Mouse (Mus musculus) limb, embryonic 10.5 days (tissue): ENCODE results near the gene Ppif. TPM values are rescaled to one million over a fixed set of nuclear protein-coding genes. Genes with fewer than 3 reads are reported as not detected.

Experiments used
- DNase-seq: peaks from one replicate; pipeline ENCODE4 v3.0.0-alpha.2; 2017; ENCODE audit warnings: low spot score
- H3K27ac ChIP-seq: fragments of 300-500 bp; sonication (generic); 2 replicates; pipeline ENCODE4 v1.5.1; 2016; ENCODE audit warnings: mild to moderate bottlenecking
- H3K27me3 ChIP-seq: fragments of 300-500 bp; sonication (generic); 2 replicates; pipeline ENCODE4 v1.6.1; 2016; ENCODE audit warnings: low read depth, mild to moderate bottlenecking; ENCODE audit not compliant: poor library complexity, severe bottlenecking
- H3K36me3 ChIP-seq: fragments of 300-500 bp; sonication (generic); 2 replicates; pipeline ENCODE4 v1.6.1; 2016; ENCODE audit warnings: mild to moderate bottlenecking, moderate library complexity
- H3K4me1 ChIP-seq: fragments of 300-500 bp; sonication (generic); 2 replicates; pipeline ENCODE4 v1.6.1; 2016
- H3K4me3 ChIP-seq: fragments of 300-500 bp; sonication (generic); 2 replicates; pipeline ENCODE4 v1.5.1; 2016; ENCODE audit warnings: mild to moderate bottlenecking, moderate library complexity
- H3K9me3 ChIP-seq: fragments of 300-500 bp; sonication (generic); replicated peaks from 2 replicates; pipeline ENCODE4 v1.6.1; 2016; ENCODE audit warnings: mild to moderate bottlenecking
- WGBS: fragments of 180-500 bp; shearing (Covaris S2); methylation state at CpG from one replicate; pipeline ENCODE4 v1.1.7; 2016; 5-methylcytosine and 5-hydroxymethylcytosine counted together
- polyA plus RNA-seq: library from polyadenylated mRNA; unstranded; fragments of >200 nt; fragmentation: Nextera tagmentation; extraction: Ambion mirVana; gene quantifications from 2 replicates; pipeline ENCODE4 v1.2.1, GENCODE M21; 2016

The Ppif gene
- polyA plus RNA-seq, 1 experiment from 2014 or later, result 56.8 TPM

DNA sequence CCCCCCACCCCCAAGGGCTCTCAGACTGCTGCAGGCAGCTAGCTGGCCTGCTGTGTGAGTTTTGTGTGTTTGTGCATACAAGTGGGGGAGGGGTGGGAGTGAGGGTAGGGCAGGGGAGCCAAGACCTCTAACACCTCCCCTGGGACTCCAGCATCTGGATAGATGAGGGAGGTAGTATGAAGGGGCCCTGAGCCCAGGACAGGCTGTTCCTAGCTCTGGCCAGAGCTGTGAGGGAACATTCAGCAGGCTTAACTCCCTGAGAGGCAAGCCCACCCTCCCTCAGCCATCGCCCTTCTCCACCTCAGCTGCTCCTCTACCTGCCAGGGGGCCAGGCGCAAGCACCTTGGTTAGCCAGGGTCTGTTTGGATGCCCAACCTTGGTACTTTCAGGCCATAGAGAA is 15.0 kb downstream of the Ppif start:
- Histone ChIP-seq H3K27me3 (no peaks in the 10 kb centered on the region), H3K4me1 (peaks cover 51% of the 10 kb centered on the region), H3K27ac (peak overlapping the region; percentile 81), H3K4me3 (0 out of 2 replicates have a peak overlapping the region, but pooled peaks have one; percentile 6), H3K36me3 (no peaks in the 10 kb centered on the region; the same call in 1 of the 2 replicates), H3K9me3 (no peaks in the 10 kb centered on the region)
- WGBS, result 77% methylated on average over 2 of the region's 2 CpGs
- DNase-seq, result no peak

DNA sequence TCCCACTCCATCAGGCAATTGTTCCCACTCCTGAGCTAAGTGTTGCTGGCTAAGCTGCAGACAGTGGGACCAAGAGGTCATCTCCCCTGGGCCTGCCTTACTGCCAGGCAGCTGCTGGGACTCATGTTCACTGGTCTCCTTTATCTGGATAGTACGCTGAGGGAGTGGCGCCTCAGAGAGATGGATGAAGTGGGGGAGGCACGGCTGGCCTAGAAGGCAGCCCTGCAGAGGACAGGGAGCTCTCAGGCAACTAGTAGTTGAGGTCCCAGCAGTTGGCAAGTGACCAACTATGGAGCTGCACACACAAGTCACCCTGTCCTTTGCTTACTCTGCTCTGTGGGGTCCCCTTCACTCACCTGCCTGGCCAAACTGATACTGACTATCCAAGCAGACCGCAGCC is 16.1 kb downstream of the Ppif start:
- Histone ChIP-seq H3K27me3 (no peaks in the 10 kb centered on the region), H3K4me3 (no peak overlapping the region), H3K27ac (peak overlapping the region; percentile 81; the same call in 1 of the 2 replicates), H3K36me3 (peaks cover 9% of the 10 kb centered on the region), H3K4me1 (peaks cover 55% of the 10 kb centered on the region), H3K9me3 (no peaks in the 10 kb centered on the region)
- WGBS, result 59% methylated on average over 4 of the region's 4 CpGs
- DNase-seq, result no peak

DNA sequence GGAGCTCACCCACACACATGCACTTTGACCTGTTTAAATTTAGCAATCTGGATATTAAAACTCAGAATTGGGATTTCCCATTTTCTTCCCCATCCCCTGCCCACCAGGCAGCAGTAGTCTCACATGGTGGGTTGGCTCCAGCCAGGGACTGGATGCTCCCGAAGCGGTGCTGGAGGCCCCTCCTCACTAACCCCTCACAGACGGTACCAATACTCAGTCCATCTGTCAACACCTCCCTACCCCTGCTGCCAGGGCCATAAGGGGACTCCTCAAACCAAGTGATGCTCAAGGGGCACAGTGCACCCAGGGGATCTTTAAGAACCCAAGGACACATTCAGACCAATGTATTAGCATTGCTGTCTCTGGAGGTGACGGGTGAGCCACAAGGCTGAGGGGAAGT is 16.7 kb downstream of the Ppif start:
- DNase-seq, result no peak
- Histone ChIP-seq H3K27ac (peak overlapping the region; percentile 81; the same call in 1 of the 2 replicates), H3K9me3 (no peaks in the 10 kb centered on the region), H3K27me3 (no peaks in the 10 kb centered on the region), H3K36me3 (peaks cover 14% of the 10 kb centered on the region), H3K4me1 (peaks cover 55% of the 10 kb centered on the region), H3K4me3 (no peak overlapping the region)
- WGBS, result 47% methylated on average over 4 of the region's 4 CpGs

DNA sequence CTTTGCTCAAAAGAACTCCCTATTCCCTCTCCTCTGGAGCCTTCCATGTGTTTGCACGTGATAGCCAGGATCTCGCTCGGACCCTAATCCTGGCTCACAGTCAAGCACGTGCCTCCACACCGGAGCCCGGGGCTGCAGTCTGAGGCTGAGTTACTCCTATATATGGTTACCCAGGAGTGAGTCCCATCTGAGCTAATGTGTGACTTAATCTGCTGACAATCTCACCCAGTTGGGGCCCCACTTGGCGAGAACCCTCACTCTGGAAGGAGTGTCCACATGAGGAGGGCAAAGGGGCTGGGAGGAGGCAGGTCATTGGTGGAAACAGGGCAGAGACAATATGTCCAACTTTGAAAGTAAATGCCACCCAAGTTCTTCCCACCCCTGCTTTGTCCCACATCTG is 17.2 kb downstream of the Ppif start:
- Histone ChIP-seq H3K36me3 (peaks cover 19% of the 10 kb centered on the region), H3K9me3 (no peaks in the 10 kb centered on the region), H3K4me1 (peaks cover 55% of the 10 kb centered on the region), H3K27ac (peak overlapping the region; percentile 81), H3K27me3 (no peaks in the 10 kb centered on the region), H3K4me3 (no peak overlapping the region)
- 53% methylated on average over 7 of the region's 7 CpGs for WGBS
- no peak for DNase-seq

DNA sequence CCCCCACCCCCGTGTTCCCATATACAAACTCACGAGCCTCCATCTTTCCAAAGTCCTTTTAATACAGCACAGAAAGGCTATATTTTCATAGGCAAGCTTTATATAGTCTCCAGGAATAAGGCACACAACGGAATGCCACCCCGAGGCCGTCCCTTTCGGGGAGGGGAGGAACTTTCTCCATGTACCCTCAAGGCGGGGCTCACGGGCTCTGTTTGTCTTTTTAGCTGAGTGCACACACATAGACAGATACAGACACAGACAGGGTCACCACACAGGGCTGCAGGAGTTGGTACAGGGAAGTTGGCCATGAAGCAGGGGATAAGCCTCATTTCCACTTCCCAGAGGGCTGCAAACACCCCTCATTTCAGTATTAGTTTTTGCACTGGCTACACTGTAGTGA is 17.6 kb downstream of the Ppif start:
- H3K4me3 ChIP-seq, result no peak overlapping the region
- 72% methylated on average over 8 of the region's 8 CpGs for WGBS
- no peaks in the 10 kb centered on the region for H3K27me3 ChIP-seq
- no peaks in the 10 kb centered on the region for H3K9me3 ChIP-seq
- H3K36me3 ChIP-seq, result peaks cover 23% of the 10 kb centered on the region
- H3K4me1 ChIP-seq, result peaks cover 59% of the 10 kb centered on the region
- peak overlapping the region; percentile 81; the same call in 1 of the 2 replicates for H3K27ac ChIP-seq
- no peak for DNase-seq

DNA sequence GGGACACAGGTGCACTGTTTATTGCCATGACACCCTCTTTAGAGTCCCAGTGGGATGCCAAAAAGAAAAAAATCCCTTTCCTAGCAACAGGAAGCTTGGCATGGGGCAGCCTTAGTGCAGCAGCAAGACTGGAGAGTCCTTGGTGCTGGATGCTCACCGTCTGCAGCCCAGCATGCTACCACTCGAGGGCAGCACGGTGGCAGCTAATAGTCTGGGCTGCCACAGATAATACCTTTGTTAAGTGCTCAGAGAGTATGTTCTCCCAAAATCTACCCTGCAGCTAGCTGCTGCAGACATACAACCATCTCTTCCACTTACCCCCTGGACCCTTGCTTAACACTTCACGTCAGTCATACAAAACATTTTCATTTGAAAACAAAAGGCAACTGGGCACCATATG is 19.5 kb downstream of the Ppif start:
- H3K27ac ChIP-seq, result no peak overlapping the region
- WGBS, result 26% methylated on average over 4 of the region's 4 CpGs
- H3K36me3 ChIP-seq, result peaks cover 28% of the 10 kb centered on the region
- DNase-seq, result no peak
- no peak overlapping the region for H3K4me3 ChIP-seq
- no peaks in the 10 kb centered on the region for H3K9me3 ChIP-seq
- peaks cover 68% of the 10 kb centered on the region for H3K4me1 ChIP-seq
- H3K27me3 ChIP-seq, result no peaks in the 10 kb centered on the region

DNA sequence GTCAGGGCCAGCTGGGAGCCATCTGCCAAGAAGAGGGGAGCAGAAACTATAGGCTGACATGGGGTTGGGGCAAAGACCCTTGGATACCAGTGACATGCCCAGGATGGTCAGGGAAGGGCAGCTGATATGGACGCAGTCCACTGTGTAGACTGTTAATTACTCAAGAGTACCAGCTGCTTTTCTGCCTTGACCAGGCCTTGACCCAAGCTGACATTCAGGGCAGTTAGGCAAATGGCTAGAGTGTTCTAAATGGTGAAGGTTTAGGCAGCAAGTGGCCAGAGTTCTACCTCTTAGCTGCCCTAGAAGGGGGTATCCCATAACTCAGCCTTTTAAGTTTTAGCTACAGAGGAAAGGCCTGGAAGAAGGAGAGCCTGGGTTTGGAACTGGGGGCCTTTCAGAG is 22.6 kb downstream of the Ppif start:
- no peak overlapping the region for H3K27ac ChIP-seq
- no peak overlapping the region for H3K4me3 ChIP-seq
- no peak for DNase-seq
- H3K9me3 ChIP-seq, result 0 out of 2 replicates have a peak, but pooled peaks cover 1% of the 10 kb centered on the region
- 80% methylated on average over 1 of the region's 1 CpGs for WGBS
- H3K36me3 ChIP-seq, result peaks cover 46% of the 10 kb centered on the region
- peaks cover 56% of the 10 kb centered on the region for H3K4me1 ChIP-seq
- no peaks in the 10 kb centered on the region for H3K27me3 ChIP-seq

DNA sequence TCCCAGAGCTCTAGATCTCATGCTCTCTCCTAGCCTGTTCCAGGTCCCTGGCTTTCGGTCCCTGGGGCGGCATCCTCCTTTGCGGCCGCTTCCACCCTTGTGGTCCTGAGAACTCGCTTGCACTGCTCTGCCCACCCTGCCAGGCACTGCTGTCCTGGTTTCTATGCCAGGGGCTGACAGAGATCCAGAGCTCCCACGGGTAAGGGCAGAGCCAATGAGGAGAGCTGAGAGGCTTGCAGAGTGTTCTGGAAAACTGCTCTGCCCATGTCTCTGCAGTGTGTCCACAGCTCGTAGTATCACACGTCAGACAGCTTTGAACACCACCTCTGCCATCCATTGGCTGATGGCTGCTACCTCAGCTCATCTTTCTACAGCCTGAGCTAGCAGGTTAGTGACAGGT is 23.8 kb downstream of the Ppif start:
- Histone ChIP-seq H3K4me3 (no peak overlapping the region), H3K36me3 (peaks cover 47% of the 10 kb centered on the region), H3K27me3 (no peaks in the 10 kb centered on the region), H3K9me3 (0 out of 2 replicates have a peak, but pooled peaks cover 1% of the 10 kb centered on the region), H3K27ac (peak overlapping the region; percentile 86), H3K4me1 (peaks cover 60% of the 10 kb centered on the region)
- DNase-seq, result no peak
- 82% methylated on average over 8 of the region's 8 CpGs for WGBS

DNA sequence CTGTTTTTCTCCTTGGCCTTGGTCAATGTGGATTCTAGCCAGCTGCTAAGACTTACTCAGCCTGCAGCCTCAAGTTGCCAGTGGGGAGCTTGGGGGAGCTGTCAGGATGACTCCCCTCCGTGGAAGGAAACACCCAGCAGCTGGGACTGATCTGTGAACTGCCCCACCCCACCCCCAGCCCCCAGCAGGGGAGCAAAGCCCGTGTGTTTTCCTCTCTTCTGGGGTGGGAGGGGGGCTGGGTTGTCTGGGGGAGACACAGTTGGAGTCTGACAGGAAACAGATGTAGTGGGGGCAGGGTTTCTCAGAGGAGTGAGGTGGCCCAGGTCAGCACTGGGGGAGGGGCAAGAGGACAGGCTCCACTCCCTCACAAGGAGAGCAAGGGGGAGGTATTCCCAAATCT is 24.5 kb downstream of the Ppif start:
- Histone ChIP-seq H3K9me3 (0 out of 2 replicates have a peak, but pooled peaks cover 1% of the 10 kb centered on the region), H3K4me3 (0 out of 2 replicates have a peak overlapping the region, but pooled peaks have one; percentile 15), H3K27me3 (no peaks in the 10 kb centered on the region), H3K27ac (peak overlapping the region; percentile 86), H3K4me1 (peaks cover 64% of the 10 kb centered on the region), H3K36me3 (peaks cover 47% of the 10 kb centered on the region)
- WGBS, result 0% methylated on average over 2 of the region's 2 CpGs
- peak; percentile 77 for DNase-seq

DNA sequence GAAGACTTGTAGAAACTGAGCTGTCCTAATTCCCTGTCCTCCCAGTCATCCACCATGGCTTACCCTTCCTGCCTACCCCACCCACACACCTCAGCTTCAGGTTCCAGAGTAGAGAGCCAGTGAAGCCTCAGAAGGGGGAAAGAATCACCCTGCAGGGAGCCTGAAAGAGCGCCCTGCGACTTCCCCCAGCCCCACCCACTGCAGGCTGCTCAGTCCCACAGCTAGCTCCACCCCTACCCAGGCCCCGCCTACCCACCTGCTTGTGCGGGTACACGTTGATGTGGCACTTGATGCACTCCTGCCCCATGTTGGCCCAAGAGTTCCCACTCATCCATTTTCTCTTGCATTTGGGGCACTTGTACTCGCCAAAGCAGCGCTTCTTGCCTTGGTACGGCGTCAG is 25.4 kb downstream of the Ppif start:
- H3K4me3 ChIP-seq, result no peak overlapping the region
- DNase-seq, result no peak
- WGBS, result 51% methylated on average over 9 of the region's 9 CpGs
- peaks cover 66% of the 10 kb centered on the region for H3K4me1 ChIP-seq
- peaks cover 45% of the 10 kb centered on the region for H3K36me3 ChIP-seq
- H3K9me3 ChIP-seq, result 0 out of 2 replicates have a peak, but pooled peaks cover 1% of the 10 kb centered on the region
- H3K27ac ChIP-seq, result peak overlapping the region; percentile 86
- no peaks in the 10 kb centered on the region for H3K27me3 ChIP-seq

DNA sequence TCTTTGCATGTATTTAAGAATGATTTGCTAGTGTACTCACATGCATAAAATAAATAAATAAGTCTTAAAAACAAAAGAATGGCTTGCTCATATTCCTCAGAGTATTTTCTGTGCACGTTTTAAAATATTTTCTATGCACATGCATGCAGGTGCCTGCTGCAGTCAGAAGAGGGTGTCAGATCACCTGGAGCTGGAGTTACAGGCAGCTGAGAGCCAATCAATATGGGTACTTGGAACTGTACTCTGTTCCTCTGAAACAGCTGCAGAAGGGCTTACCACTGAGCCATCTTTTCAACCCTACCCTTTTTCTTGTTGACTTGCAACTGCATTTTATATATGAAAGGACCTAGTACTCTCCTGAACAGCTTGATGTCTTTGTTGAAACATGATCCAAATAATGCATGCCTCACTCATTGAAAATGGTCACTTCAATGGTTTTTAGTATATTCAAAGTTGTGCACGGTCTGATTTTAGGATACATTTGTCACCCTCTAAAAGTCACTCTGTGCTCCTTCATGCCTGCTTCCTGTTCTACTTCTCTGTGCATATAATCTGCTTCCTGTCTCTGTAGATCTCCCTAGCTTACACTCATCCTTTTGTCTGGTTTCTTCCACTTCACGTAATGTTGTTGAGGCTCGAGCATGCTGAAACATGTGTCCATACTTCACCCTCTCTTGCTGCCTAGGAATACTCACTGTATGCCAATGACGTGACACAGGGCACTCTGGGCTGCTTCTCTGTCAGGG is 27.2 kb downstream of the Ppif start:
- WGBS, result 86% methylated on average over 5 of the region's 5 CpGs
- peaks cover 29% of the 10 kb centered on the region for H3K36me3 ChIP-seq
- DNase-seq, result no peak
- H3K27ac ChIP-seq, result no peak overlapping the region
- 0 out of 2 replicates have a peak, but pooled peaks cover 1% of the 10 kb centered on the region for H3K9me3 ChIP-seq
- no peak overlapping the region for H3K4me3 ChIP-seq
- peaks cover 84% of the 10 kb centered on the region for H3K4me1 ChIP-seq
- no peaks in the 10 kb centered on the region for H3K27me3 ChIP-seq

DNA sequence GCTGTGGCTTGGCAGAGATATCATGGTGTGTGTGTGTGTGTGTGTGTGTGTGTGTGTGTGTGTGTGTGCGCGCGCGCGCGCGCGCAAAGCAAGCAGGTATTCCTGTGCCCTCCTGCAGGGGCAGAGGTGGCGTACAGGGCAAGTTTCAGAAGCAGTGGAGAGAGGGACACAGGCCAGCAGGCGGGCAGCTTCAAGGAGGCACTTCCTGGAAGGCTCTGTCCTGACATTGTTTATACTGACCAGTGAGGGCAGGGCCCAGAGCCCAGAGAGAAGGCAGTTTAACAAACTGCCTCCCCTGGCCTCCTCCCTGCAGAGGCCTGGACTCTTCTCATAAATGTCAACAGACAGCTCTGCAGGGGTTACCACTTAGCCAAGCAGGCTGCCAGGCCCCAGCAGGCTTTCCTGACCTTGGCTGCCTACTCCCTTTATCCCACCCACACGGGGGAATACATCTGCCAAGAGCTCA is 31.1 kb downstream of the Ppif start:
- peak overlapping the region; percentile 82 for H3K27ac ChIP-seq
- DNase-seq, result no peak
- peaks cover 10% of the 10 kb centered on the region; the same call in 1 of the 2 replicates for H3K36me3 ChIP-seq
- H3K27me3 ChIP-seq, result no peaks in the 10 kb centered on the region
- 70% methylated on average over 11 of the region's 11 CpGs for WGBS
- H3K4me3 ChIP-seq, result no peak overlapping the region
- H3K4me1 ChIP-seq, result peaks cover 61% of the 10 kb centered on the region
- H3K9me3 ChIP-seq, result no peaks in the 10 kb centered on the region

DNA sequence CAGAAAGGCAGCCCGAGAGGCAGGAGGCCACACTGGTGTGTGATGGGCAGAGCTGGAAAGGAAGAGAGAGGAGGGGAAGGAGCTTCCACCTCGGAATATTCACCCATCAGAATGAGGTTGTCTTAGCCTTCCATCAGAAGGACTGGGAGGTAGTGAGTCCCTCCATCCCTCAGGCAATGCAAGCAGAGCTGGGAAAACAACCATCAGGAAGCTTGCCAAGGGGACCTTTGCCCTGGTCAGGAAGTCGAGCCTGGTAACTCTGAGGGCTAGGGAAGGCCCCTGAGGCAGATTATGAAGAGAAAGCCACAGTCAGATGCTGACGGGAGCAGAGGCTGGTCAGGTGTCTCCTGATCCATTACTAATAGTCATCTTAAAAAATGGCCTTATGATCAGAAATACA is 31.7 kb downstream of the Ppif start:
- H3K4me3 ChIP-seq, result no peak overlapping the region
- DNase-seq, result no peak
- no peaks in the 10 kb centered on the region for H3K9me3 ChIP-seq
- peak overlapping the region; percentile 82 for H3K27ac ChIP-seq
- H3K4me1 ChIP-seq, result peaks cover 61% of the 10 kb centered on the region
- 21% methylated on average over 4 of the region's 4 CpGs for WGBS
- no peaks in the 10 kb centered on the region for H3K27me3 ChIP-seq
- H3K36me3 ChIP-seq, result peaks cover 7% of the 10 kb centered on the region; the same call in 1 of the 2 replicates
